In the genomic region with DNA sequence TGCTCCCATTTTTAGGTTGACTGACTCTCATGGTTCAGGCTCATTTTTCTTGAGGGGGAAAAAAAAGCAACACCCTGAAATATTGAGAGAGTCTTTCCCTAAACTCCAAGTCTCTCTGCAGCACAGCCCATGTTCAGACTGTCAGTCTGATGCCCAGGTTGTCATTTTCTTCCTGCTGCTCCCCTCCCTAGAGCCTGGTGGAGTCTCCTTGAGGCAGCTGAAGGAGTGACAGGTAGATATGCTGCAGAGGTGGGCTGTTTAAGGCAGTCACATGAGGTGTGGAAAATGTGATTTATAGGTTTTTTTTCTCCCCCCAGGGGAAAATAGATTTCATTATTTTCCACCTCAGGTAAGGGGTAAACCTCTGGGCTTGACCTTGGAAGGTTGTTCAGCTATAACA, we compare ENCODE assay signal across 14 mouse cellular contexts.
DNase-seq lines count a peak whose midpoint lies in the region; ATAC-seq and TF ChIP-seq lines count a peak whose summit lies in the region.
"Had no signal": no experiment of that assay in that cellular context is flagged by ENCODE, and none has a peak within 500 bp of the region (broad histone marks: within the 10 kb centered on the region; RNA-seq: fewer than 3 reads in every experiment).

No protein-coding gene starts in this region.

- no peak overlapping the region for H3K4me2 ChIP-seq in heart, embryonic 11.5 days
- no peak overlapping the region for H3K4me2 ChIP-seq in midbrain, embryonic 11.5 days
- no peak overlapping the region for H3K4me2 ChIP-seq in midbrain, embryonic 14.5 days (ENCODE audit: low read length)
- no peak overlapping the region for H3K4me2 ChIP-seq in midbrain, embryonic 13.5 days (replicated peaks)
- no peak overlapping the region for H3K4me2 ChIP-seq in midbrain, postnatal 0 days (ENCODE audit: low read depth, low read length, poor library complexity, severe bottlenecking)
- H3K4me2 ChIP-seq in kidney, embryonic 14.5 days (replicated peaks; ENCODE audit: low read depth, low read length), result no peak overlapping the region
- H3K4me2 ChIP-seq: embryonic facial prominence, embryonic 12.5 days; embryonic facial prominence, embryonic 15.5 days; forebrain, embryonic 15.5 days; heart, embryonic 13.5 days; hindbrain, embryonic 14.5 days had no signal

- H3K36me3 ChIP-seq in heart, embryonic 11.5 days (ENCODE audit: control insufficient read depth, insufficient read depth, low read length), result no peaks in the 10 kb centered on the region
- no peaks in the 10 kb centered on the region for H3K36me3 ChIP-seq in midbrain, embryonic 11.5 days (ENCODE audit: control insufficient read depth, insufficient read depth, low read length)
- no peaks in the 10 kb centered on the region for H3K36me3 ChIP-seq in midbrain, embryonic 14.5 days (ENCODE audit: control insufficient read depth, insufficient read depth, low read length)
- no peaks in the 10 kb centered on the region for H3K36me3 ChIP-seq in midbrain, embryonic 13.5 days
- no peaks in the 10 kb centered on the region for H3K36me3 ChIP-seq in midbrain, postnatal 0 days (ENCODE audit: insufficient read depth, low read length)
- no peaks in the 10 kb centered on the region for H3K36me3 ChIP-seq in kidney, embryonic 14.5 days (ENCODE audit: control insufficient read depth, insufficient read depth, low read length)
- H3K36me3 ChIP-seq: embryonic facial prominence, embryonic 12.5 days; embryonic facial prominence, embryonic 15.5 days; forebrain, embryonic 15.5 days; heart, embryonic 13.5 days had no signal

- no peaks in the 10 kb centered on the region for H3K4me1 ChIP-seq in heart, embryonic 11.5 days (ENCODE audit: control insufficient read depth, insufficient read depth, low read length)
- H3K4me1 ChIP-seq in midbrain, embryonic 11.5 days (ENCODE audit: control insufficient read depth, insufficient read depth, low read length), result peaks cover 8% of the 10 kb centered on the region
- peaks cover 6% of the 10 kb centered on the region; the same call in 1 of the 2 replicates for H3K4me1 ChIP-seq in midbrain, embryonic 14.5 days (ENCODE audit: control insufficient read depth, insufficient read depth, low read length)
- H3K4me1 ChIP-seq in midbrain, embryonic 13.5 days (replicated peaks), result peaks cover 13% of the 10 kb centered on the region
- H3K4me1 ChIP-seq in midbrain, postnatal 0 days (ENCODE audit: insufficient read depth, low read length), result peaks cover 2% of the 10 kb centered on the region; the same call in 1 of the 2 replicates
- H3K4me1 ChIP-seq in kidney, embryonic 14.5 days (ENCODE audit: control insufficient read depth, insufficient read depth, low read length), result no peaks in the 10 kb centered on the region; the same call in 1 of the 2 replicates
- H3K4me1 ChIP-seq: embryonic facial prominence, embryonic 12.5 days; embryonic facial prominence, embryonic 15.5 days; heart, embryonic 13.5 days had no signal

- ATAC-seq in heart, embryonic 11.5 days (replicated peaks; ENCODE audit: insufficient number of reproducible peaks, low FRiP score, low TSS enrichment), result no peak
- ATAC-seq in midbrain, embryonic 11.5 days (ENCODE audit: low FRiP score), result 0 out of 2 replicates have a peak, but pooled peaks have one; percentile 51
- ATAC-seq in midbrain, embryonic 14.5 days (ENCODE audit: low FRiP score, low TSS enrichment), result no peak
- ATAC-seq in midbrain, embryonic 13.5 days, result no peak
- no peak for ATAC-seq in midbrain, postnatal 0 days (ENCODE audit: low FRiP score)
- ATAC-seq in kidney, embryonic 14.5 days (ENCODE audit: low FRiP score, low TSS enrichment), result no peak
- ATAC-seq: forebrain, embryonic 15.5 days had no signal

- no peak overlapping the region for H3K9ac ChIP-seq in heart, embryonic 11.5 days (ENCODE audit: low read depth, low read length)
- H3K9ac ChIP-seq in midbrain, embryonic 11.5 days (ENCODE audit: low read length), result no peak overlapping the region
- H3K9ac ChIP-seq in midbrain, embryonic 14.5 days (replicated peaks; ENCODE audit: low read length), result no peak overlapping the region
- H3K9ac ChIP-seq in midbrain, embryonic 13.5 days (replicated peaks), result no peak overlapping the region
- no peak overlapping the region for H3K9ac ChIP-seq in midbrain, postnatal 0 days (replicated peaks; ENCODE audit: low read length, poor library complexity, severe bottlenecking)
- H3K9ac ChIP-seq in kidney, embryonic 14.5 days (ENCODE audit: low read depth, low read length), result no peak overlapping the region
- H3K9ac ChIP-seq: embryonic facial prominence, embryonic 12.5 days; embryonic facial prominence, embryonic 15.5 days; forebrain, embryonic 15.5 days; heart, embryonic 13.5 days; hindbrain, embryonic 14.5 days had no signal

- TF ChIP-seq CTCF in midbrain, postnatal 0 days (IDR thresholded peaks at IDR 0.05), result peak; percentile 29

- H3K27ac ChIP-seq in heart, embryonic 11.5 days (ENCODE audit: low read depth, low read length), result no peak overlapping the region
- H3K27ac ChIP-seq in midbrain, embryonic 11.5 days (ENCODE audit: low read depth, low read length), result no peak overlapping the region
- H3K27ac ChIP-seq in midbrain, embryonic 14.5 days (replicated peaks; ENCODE audit: low read depth, low read length), result no peak overlapping the region
- peak overlapping the region; percentile 56; the same call in 1 of the 2 replicates for H3K27ac ChIP-seq in midbrain, embryonic 13.5 days
- H3K27ac ChIP-seq in midbrain, postnatal 0 days (ENCODE audit: low read depth, low read length), result no peak overlapping the region
- no peak overlapping the region for H3K27ac ChIP-seq in kidney, embryonic 14.5 days (ENCODE audit: low read depth, low read length)
- H3K27ac ChIP-seq: embryonic facial prominence, embryonic 12.5 days; embryonic facial prominence, embryonic 15.5 days; forebrain, embryonic 15.5 days; heart, embryonic 13.5 days; hindbrain, embryonic 14.5 days had no signal

- H3K4me3 ChIP-seq in heart, embryonic 11.5 days (ENCODE audit: low read depth, low read length), result no peak overlapping the region
- no peak overlapping the region for H3K4me3 ChIP-seq in midbrain, embryonic 11.5 days (ENCODE audit: low read depth, low read length)
- no peak overlapping the region for H3K4me3 ChIP-seq in midbrain, embryonic 14.5 days (replicated peaks; ENCODE audit: low read depth, low read length)
- H3K4me3 ChIP-seq in midbrain, embryonic 13.5 days (replicated peaks), result no peak overlapping the region
- H3K4me3 ChIP-seq in midbrain, postnatal 0 days (ENCODE audit: low read depth, low read length), result no peak overlapping the region
- H3K4me3 ChIP-seq in kidney, embryonic 14.5 days (ENCODE audit: low read length), result no peak overlapping the region
- H3K4me3 ChIP-seq: embryonic facial prominence, embryonic 12.5 days; embryonic facial prominence, embryonic 15.5 days; forebrain, embryonic 15.5 days; heart, embryonic 13.5 days had no signal

- DNase-seq in heart, adult 11 months, result peak; percentile 66
- no peak for DNase-seq in midbrain, embryonic 11.5 days (ENCODE audit: low spot score, missing footprints)
- DNase-seq in midbrain, embryonic 14.5 days, result no peak
- DNase-seq in midbrain, postnatal 0 days (ENCODE audit: low spot score), result no peak
- DNase-seq: B cell, adult 2 months; gastrocnemius, postnatal 36 days had no signal

- H3K9me3 ChIP-seq in heart, embryonic 11.5 days (replicated peaks; ENCODE audit: control insufficient read depth, low read length), result no peaks in the 10 kb centered on the region
- no peaks in the 10 kb centered on the region for H3K9me3 ChIP-seq in midbrain, embryonic 11.5 days (ENCODE audit: control insufficient read depth, low read length)
- no peaks in the 10 kb centered on the region for H3K9me3 ChIP-seq in midbrain, embryonic 14.5 days (ENCODE audit: control insufficient read depth, low read length)
- H3K9me3 ChIP-seq in midbrain, embryonic 13.5 days, result no peaks in the 10 kb centered on the region
- H3K9me3 ChIP-seq in midbrain, postnatal 0 days (ENCODE audit: low read length), result no peaks in the 10 kb centered on the region
- H3K9me3 ChIP-seq in kidney, embryonic 14.5 days (ENCODE audit: control insufficient read depth, low read length), result no peaks in the 10 kb centered on the region
- H3K9me3 ChIP-seq: embryonic facial prominence, embryonic 12.5 days; embryonic facial prominence, embryonic 15.5 days; forebrain, embryonic 15.5 days; heart, embryonic 13.5 days had no signal

- H3K27me3 ChIP-seq in heart, embryonic 11.5 days (ENCODE audit: control insufficient read depth, insufficient read depth, low read length), result no peaks in the 10 kb centered on the region
- peaks cover 7% of the 10 kb centered on the region; the same call in 1 of the 2 replicates for H3K27me3 ChIP-seq in midbrain, embryonic 11.5 days (ENCODE audit: control insufficient read depth, insufficient read depth, low read length)
- no peaks in the 10 kb centered on the region for H3K27me3 ChIP-seq in midbrain, embryonic 14.5 days (ENCODE audit: control insufficient read depth, insufficient read depth, low read length)
- peaks cover 17% of the 10 kb centered on the region for H3K27me3 ChIP-seq in midbrain, embryonic 13.5 days
- H3K27me3 ChIP-seq in midbrain, postnatal 0 days (ENCODE audit: insufficient read depth, low read length), result no peaks in the 10 kb centered on the region; the same call in 1 of the 2 replicates
- no peaks in the 10 kb centered on the region for H3K27me3 ChIP-seq in kidney, embryonic 14.5 days (ENCODE audit: control insufficient read depth, insufficient read depth, low read length)
- H3K27me3 ChIP-seq: embryonic facial prominence, embryonic 12.5 days; embryonic facial prominence, embryonic 15.5 days; heart, embryonic 13.5 days had no signal
